Mouse (Mus musculus) hindbrain, embryonic 15.5 days (tissue): Measurements from ENCODE around the gene Tmem143. TPM values are rescaled to one million over a fixed set of nuclear protein-coding genes. Genes with fewer than 3 reads are reported as not detected.
A peak's percentile ranks its signal among the peaks of the same experiment; 100 is the strongest.

Experiments used
- ATAC-seq: fragments of 200-750 bp; cut with Nextera tagmentation; 2 replicates; pipeline ENCODE4 v1.8.0; 2017; ENCODE audit warnings: low read depth, moderate number of reproducible peaks, moderate TSS enrichment; ENCODE audit not compliant: low FRiP score
- H3K27ac ChIP-seq: fragments of 300-500 bp; sonication (generic); replicated peaks from 2 replicates; pipeline ENCODE4 v1.5.1; 2015; ENCODE audit warnings: mild to moderate bottlenecking, inconsistent platforms
- H3K27me3 ChIP-seq: fragments of 300-500 bp; sonication (generic); 2 replicates; pipeline ENCODE4 v1.6.1; 2015; ENCODE audit warnings: control low read depth, inconsistent platforms
- H3K36me3 ChIP-seq: fragments of 300-500 bp; sonication (generic); 2 replicates; pipeline ENCODE4 v1.6.1; 2015; ENCODE audit warnings: control low read depth, inconsistent platforms
- H3K4me1 ChIP-seq: fragments of 300-500 bp; sonication (generic); replicated peaks from 2 replicates; pipeline ENCODE4 v1.6.1; 2015; ENCODE audit warnings: control low read depth, inconsistent platforms
- H3K4me2 ChIP-seq: fragments of 300-500 bp; sonication (generic); 2 replicates; pipeline ENCODE4 v1.6.1; 2015; ENCODE audit warnings: moderate library complexity, mild to moderate bottlenecking, inconsistent platforms
- H3K4me3 ChIP-seq: fragments of 300-500 bp; sonication (generic); 2 replicates; pipeline ENCODE4 v1.5.1; 2015; ENCODE audit warnings: mild to moderate bottlenecking, inconsistent platforms
- H3K9ac ChIP-seq: fragments of 300-500 bp; sonication (generic); 2 replicates; pipeline ENCODE4 v1.6.1; 2015; ENCODE audit warnings: inconsistent platforms
- H3K9me3 ChIP-seq: fragments of 300-500 bp; sonication (generic); 2 replicates; pipeline ENCODE4 v1.6.1; 2016; ENCODE audit warnings: control low read depth, inconsistent platforms
- WGBS: fragments of 180-500 bp; shearing (Covaris S2); methylation state at CpG from one replicate; pipeline ENCODE4 v1.1.7; 2015; 5-methylcytosine and 5-hydroxymethylcytosine counted together
- polyA plus RNA-seq: library from polyadenylated mRNA; unstranded; fragments of >200 nt; fragmentation: Nextera tagmentation; extraction: Ambion mirVana; gene quantifications from 2 replicates; pipeline ENCODE4 v1.2.1, GENCODE M21; 2015

Tmem143 gene
- polyA plus RNA-seq, result 6.7 and 8.5 TPM in 2 replicates

DNA sequence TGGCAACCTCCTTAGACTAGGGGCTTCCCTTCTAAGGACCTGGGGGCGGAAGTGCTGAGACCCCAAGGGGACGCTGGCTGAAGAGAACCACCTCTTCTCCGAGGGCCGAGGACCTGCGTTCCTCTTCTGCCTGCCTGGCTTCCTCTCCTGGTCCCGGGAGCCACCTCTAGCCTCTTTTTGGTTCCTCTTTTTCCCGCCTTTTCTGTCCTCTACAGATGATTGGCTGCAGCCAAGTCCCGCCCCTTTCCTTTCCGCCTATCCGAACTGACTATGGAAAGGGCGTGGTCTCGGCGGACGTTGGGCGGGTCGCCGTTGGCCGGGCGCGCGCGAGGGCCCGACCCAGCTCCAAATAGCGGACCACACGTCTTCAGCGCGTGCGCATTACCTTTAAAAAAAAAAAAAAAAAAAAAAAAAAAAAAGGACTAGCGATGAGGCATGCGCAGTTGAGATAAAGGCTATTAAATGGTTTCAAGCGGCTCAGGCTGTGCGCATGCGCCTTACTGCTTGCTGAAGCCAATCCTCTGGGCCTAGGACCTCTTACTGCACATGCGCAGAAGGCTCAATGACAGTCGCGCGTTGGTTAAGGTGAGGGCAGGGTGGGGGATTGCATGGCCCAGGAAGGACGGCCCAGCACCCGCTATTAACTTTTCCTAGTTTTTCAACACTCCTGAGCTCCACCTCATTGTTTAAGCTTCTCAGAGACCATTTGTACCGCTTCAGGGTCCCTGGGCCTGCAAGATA, at the start of gene Tmem143, which contains the start of gene Syngr4:
Tmem143 (plus strand) TSS at position 425 of the 741 bp plus-strand sequence.
Syngr4 (minus strand) TSS at position 198 of the 741 bp plus-strand sequence.
- WGBS, result 1% methylated on average over 40 of the region's 40 CpGs
- Histone ChIP-seq H3K4me3 (peak within 1 kb of the TSS; percentile 53), H3K36me3 (no peaks in the 10 kb centered on the region), H3K9me3 (no peaks in the 10 kb centered on the region), H3K27me3 (no peaks in the 10 kb centered on the region), H3K4me2 (peak within 1 kb of the TSS; percentile 90), H3K27ac (peak within 1 kb of the TSS; percentile 82), H3K9ac (peak within 1 kb of the TSS; percentile 62), H3K4me1 (peaks cover 15% of the 10 kb centered on the region)
- peak; percentile 93 for ATAC-seq

DNA sequence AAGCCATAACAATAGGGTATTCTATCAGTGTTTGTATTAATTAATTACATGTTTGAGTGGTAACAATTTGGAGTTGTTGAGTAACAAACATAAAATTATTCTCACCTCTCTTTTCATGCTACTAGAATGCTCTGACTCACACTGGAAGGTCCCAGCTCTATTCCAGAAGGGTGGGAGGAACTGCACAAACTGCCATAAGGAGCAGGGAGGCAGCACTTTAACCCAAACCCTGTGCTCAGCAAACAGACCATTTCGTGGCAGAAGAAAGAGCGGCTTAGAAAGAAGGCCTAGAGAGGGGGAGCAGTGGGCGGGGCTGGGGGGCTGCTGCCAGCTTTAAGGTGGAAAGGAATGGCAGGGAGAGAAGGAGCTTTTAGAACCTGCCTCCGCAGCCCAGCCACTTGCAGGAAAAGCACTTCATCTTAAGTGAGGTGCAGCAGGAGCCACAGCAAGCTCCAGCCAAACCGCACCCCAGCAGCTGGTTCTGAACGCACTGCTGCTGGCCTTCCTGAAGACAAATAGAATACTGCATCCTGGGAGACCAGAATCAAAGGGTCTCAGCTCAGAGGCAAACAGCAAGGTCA, 48.2 kb upstream of the Tmem143 start:
- no peak overlapping the region for H3K4me2 ChIP-seq
- ATAC-seq, result peak; percentile 34; the same call in 1 of the 2 replicates
- H3K27ac ChIP-seq, result no peak overlapping the region
- H3K4me1 ChIP-seq, result no peaks in the 10 kb centered on the region
- H3K9me3 ChIP-seq, result no peaks in the 10 kb centered on the region
- H3K36me3 ChIP-seq, result no peaks in the 10 kb centered on the region
- H3K27me3 ChIP-seq, result peaks cover 9% of the 10 kb centered on the region; the same call in 1 of the 2 replicates
- 14% methylated on average over 6 of the region's 6 CpGs for WGBS
- H3K4me3 ChIP-seq, result no peak overlapping the region
- no peak overlapping the region for H3K9ac ChIP-seq

DNA sequence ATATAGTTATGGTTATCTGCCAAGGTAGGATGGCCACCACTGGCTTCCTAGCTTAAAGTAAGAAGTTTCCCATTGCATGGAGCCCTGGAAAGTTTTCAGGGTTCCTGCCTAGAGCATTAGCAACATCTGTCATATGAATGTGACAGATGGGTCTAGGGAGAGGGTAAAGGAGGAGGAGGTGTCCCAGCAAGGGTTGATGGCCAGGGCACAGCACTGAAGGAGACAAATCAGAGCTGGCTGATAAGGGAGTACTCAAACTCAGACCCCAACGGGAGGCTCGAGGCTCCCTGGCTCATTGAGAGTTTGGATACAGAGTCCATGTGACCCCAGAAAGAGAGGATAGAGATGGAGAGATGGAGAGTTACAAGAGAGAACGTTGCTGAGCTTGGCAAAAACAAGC, 46.1 kb upstream of the Tmem143 start:
- Histone ChIP-seq H3K27ac (no peak overlapping the region), H3K36me3 (no peaks in the 10 kb centered on the region), H3K4me1 (no peaks in the 10 kb centered on the region), H3K9ac (no peak overlapping the region), H3K9me3 (no peaks in the 10 kb centered on the region), H3K27me3 (0 out of 2 replicates have a peak, but pooled peaks cover 7% of the 10 kb centered on the region), H3K4me3 (no peak overlapping the region), H3K4me2 (no peak overlapping the region)
- 75% methylated on average over 3 of the region's 3 CpGs for WGBS
- ATAC-seq, result no peak

DNA sequence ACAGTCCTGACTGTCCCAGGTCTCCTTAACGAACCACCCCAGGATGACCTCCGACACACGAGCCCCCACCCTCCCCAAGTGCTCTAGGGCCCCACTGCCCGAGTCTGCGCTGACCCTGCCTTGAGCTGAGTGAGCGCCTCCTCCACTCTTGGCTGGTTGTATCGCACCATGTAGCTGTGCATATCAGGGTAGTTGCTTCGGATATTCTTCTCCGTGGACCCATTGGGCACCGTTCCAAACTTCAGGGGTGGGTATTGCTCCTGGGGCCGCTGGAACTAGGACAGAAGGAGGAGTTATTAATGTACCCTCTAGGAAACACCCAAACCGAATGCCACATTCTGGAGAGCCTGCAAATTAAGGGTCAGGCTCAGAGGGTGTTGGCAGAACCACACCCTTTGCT, 43.7 kb upstream of the Tmem143 start:
- 0 out of 2 replicates have a peak, but pooled peaks cover 9% of the 10 kb centered on the region for H3K27me3 ChIP-seq
- no peak overlapping the region for H3K4me2 ChIP-seq
- H3K27ac ChIP-seq, result no peak overlapping the region
- ATAC-seq, result no peak
- no peak overlapping the region for H3K9ac ChIP-seq
- H3K9me3 ChIP-seq, result no peaks in the 10 kb centered on the region
- 0 out of 2 replicates have a peak, but pooled peaks cover 10% of the 10 kb centered on the region for H3K4me1 ChIP-seq
- 83% methylated on average over 12 of the region's 12 CpGs for WGBS
- no peaks in the 10 kb centered on the region for H3K36me3 ChIP-seq
- H3K4me3 ChIP-seq, result no peak overlapping the region

DNA sequence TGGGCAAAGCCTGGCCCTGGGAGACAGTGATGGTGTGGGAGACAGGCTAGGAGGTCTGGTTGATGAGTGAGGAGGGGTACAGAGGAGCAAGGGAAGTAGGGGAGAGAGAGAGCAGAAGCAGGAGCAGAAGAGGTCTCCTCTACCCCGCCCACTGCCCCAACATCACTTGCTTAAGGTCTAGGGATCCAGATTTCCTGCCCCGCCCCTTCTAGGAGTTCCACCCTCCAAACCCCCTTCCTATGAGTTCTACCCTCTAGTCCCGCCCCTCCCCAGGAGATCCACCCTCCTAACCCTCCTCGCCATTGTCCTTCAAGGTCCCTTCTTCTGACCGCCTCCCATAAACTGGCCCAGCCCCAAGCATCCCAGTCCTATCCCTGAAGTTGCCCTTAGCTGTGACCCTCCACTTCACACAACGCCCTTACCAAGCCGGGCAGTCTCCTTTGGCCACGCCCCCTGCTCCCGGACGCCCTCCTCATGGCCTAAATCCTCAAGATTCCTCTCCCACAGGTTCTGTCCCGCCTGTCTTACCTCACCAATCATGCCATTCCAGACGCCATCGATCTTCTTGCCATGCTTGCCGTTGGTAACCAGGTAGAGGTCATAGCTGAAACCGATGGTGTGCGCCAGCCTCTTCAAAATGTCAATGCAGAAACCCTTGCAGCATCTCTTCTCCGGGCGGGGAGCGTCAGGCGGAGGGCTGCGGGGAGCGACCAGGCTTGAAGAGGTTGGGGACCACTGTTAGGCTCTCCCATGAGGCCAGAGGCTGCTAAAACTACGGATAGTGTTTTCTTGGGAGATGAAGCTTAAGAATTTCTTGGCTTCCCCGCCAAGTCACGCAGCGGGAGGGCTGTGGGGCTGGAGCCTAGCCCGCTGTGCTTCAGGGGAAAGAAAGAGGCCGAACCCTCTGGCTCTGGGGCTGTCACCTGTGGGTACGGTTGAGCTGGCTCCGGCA, 39.5 kb upstream of the Tmem143 start:
- peak; percentile 32; the same call in 1 of the 2 replicates for ATAC-seq
- WGBS, result 6% methylated on average over 28 of the region's 30 CpGs
- H3K4me1 ChIP-seq, result 0 out of 2 replicates have a peak, but pooled peaks cover 15% of the 10 kb centered on the region
- H3K4me3 ChIP-seq, result peak overlapping the region; percentile 22
- H3K36me3 ChIP-seq, result no peaks in the 10 kb centered on the region
- no peaks in the 10 kb centered on the region for H3K9me3 ChIP-seq
- peaks cover 2% of the 10 kb centered on the region; the same call in 1 of the 2 replicates for H3K27me3 ChIP-seq
- H3K27ac ChIP-seq, result no peak overlapping the region
- H3K4me2 ChIP-seq, result peak overlapping the region; percentile 48
- H3K9ac ChIP-seq, result 0 out of 2 replicates have a peak overlapping the region, but pooled peaks have one; percentile 20

DNA sequence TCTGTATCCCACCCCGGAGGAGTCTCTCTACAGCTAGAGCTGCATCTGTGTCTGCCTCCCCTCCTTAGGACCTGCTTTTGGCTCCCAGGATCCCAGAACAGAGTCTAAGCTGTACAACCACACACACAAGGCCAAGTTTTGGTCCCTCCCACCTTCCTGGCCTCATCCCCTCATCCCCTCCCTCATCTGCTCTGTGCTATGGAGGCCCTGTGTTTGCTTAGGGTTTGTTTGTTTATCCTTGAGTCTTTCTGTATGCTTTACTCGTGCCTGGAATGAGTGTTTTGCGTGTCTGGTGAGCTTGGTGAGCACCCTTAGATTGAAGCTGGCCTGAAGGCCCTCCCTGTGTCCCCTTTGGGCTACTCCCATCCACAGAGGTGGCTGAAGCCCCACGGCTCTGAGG, 37.7 kb upstream of the Tmem143 start:
- H3K4me2 ChIP-seq, result no peak overlapping the region
- H3K4me3 ChIP-seq, result no peak overlapping the region
- no peak for ATAC-seq
- no peaks in the 10 kb centered on the region for H3K9me3 ChIP-seq
- H3K27ac ChIP-seq, result no peak overlapping the region
- H3K27me3 ChIP-seq, result peaks cover 2% of the 10 kb centered on the region; the same call in 1 of the 2 replicates
- 0 out of 2 replicates have a peak, but pooled peaks cover 15% of the 10 kb centered on the region for H3K4me1 ChIP-seq
- H3K36me3 ChIP-seq, result no peaks in the 10 kb centered on the region
- no peak overlapping the region for H3K9ac ChIP-seq
- 54% methylated on average over 4 of the region's 4 CpGs for WGBS

DNA sequence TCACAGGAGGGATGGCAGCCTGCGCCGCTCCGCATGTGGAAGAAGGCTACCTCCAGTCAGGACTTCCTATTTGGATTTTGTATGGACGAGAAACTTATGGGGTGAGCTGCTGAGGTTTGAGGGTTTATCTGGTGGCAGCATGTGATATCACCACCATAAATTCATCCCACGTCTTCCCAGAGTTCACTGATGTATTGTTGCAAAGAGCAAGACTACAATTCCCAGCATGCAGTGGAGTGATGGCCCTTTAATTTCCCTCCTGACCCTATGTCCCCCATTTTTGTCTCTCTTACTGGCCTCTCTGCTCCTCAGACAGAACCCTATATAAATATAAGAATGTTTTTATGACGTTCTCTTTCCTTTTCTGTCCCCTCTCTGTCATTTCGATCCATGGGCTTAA, 33.9 kb upstream of the Tmem143 start:
- Histone ChIP-seq H3K9me3 (no peaks in the 10 kb centered on the region), H3K36me3 (no peaks in the 10 kb centered on the region), H3K4me2 (no peak overlapping the region), H3K9ac (no peak overlapping the region), H3K4me1 (peaks cover 16% of the 10 kb centered on the region), H3K4me3 (no peak overlapping the region), H3K27ac (no peak overlapping the region), H3K27me3 (no peaks in the 10 kb centered on the region; the same call in 1 of the 2 replicates)
- no peak for ATAC-seq
- 89% methylated on average over 7 of the region's 7 CpGs for WGBS

- 62% methylated on average over 3 of the region's 3 CpGs for WGBS
- ATAC-seq, result no peak
- Histone ChIP-seq H3K27me3 (no peaks in the 10 kb centered on the region), H3K9ac (no peak overlapping the region), H3K4me3 (no peak overlapping the region), H3K9me3 (no peaks in the 10 kb centered on the region), H3K27ac (no peak overlapping the region), H3K36me3 (no peaks in the 10 kb centered on the region), H3K4me1 (peaks cover 27% of the 10 kb centered on the region), H3K4me2 (no peak overlapping the region)
These were observed 32.3 kb upstream of the Tmem143 start for GRCm38 (mm10) chr7:45864435-45864834.

DNA sequence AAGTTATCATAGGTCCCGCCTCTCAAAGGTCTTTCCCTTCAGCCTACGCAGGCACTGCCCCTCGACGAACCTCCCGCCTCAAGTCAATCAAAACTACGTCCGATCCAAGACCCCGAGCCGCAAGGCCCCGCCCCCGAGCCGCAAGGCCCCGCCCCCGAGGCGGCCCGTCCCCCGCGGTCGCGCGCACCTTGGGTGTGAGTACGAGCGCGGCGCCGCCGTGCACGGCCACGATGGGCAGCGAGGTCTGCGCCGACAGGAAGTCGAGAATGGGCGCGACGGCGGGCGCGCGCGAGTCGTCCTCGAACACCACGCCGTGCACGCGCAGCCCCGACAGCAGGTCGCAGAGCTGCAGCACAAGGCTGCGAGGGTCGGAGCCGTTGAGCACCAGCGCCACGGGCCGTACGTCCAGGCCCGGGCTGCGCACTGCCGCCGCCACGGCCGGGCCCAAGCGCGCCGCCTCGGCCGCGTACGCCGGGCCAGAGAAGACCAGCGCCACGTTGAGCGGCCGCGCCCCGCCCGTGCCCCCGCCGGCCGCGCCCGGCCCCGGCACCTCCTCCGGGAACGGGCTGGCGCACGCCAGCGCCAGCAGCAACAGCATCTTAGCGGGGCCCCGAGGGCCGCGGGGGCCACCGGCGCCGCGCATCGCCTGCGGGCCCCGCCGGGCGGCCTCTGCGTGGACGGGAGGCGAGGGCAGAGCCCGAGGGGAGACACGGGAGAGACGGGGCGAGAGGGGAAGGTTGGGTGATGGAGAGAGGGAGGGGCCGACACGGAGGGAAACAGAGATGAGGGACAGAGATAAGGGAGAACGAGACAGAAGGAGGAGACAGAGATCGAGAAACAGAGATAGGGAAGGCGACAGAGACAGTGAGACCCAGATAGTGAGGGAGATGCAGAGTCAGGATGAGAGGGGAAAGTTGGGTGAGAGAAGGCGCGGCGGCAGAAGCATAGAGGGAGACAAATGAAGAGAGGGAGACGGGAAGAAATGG, 30.5 kb upstream of the Tmem143 start:
- Histone ChIP-seq H3K4me2 (peak overlapping the region; percentile 71), H3K27ac (peak overlapping the region; percentile 67), H3K4me1 (peaks cover 40% of the 10 kb centered on the region), H3K27me3 (no peaks in the 10 kb centered on the region), H3K4me3 (peak overlapping the region; percentile 59), H3K9me3 (no peaks in the 10 kb centered on the region), H3K36me3 (no peaks in the 10 kb centered on the region), H3K9ac (peak overlapping the region; percentile 73)
- WGBS, result 1% methylated on average over 110 of the region's 117 CpGs
- peak; percentile 46 for ATAC-seq

DNA sequence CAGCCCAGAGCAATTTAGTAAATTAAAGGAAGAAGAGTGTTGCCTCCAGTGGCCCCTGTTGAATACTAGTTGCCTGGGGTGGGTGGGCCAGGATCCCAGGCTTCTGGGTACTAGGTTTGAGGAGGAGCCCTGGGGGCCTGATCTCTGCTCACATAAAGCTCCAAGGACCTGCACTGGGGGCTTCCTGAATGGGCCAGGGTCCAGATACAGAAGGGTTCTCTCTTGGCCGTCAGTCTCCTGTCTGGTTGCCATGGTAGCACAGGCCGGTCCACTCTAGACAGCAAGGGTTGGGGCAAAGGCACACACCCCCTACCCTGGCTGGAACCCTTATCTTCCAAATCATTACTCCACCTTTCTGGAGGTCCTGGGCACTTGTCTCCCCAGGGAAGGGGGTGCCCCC, 28.9 kb upstream of the Tmem143 start:
- Histone ChIP-seq H3K36me3 (no peaks in the 10 kb centered on the region), H3K27ac (no peak overlapping the region), H3K4me3 (peak overlapping the region; percentile 59), H3K9ac (peak overlapping the region; percentile 22; the same call in 1 of the 2 replicates), H3K27me3 (no peaks in the 10 kb centered on the region), H3K9me3 (no peaks in the 10 kb centered on the region), H3K4me2 (peak overlapping the region; percentile 71), H3K4me1 (peaks cover 43% of the 10 kb centered on the region)
- no peak for ATAC-seq
- WGBS, result 4% methylated on average over 2 of the region's 2 CpGs
